Mouse (Mus musculus) cerebral cortex, adult 2 months (tissue): ENCODE data around the gene Wdr20rt.

ENCODE experiments used
- WGBS: fragments of 180-500 bp; shearing (Covaris S2); methylation state at CpG from one replicate; pipeline ENCODE4 v1.1.7; 2018; 5-methylcytosine and 5-hydroxymethylcytosine counted together

Wdr20rt gene

GRCm38 (mm10) chr12:65225467-65225945 is at the start of gene Wdr20rt:
TSS of gene Wdr20rt (plus strand) at chr12:65225517.
- 94% methylated on average over 22 of the region's 22 CpGs for WGBS

- 23% methylated on average over 3 of the region's 3 CpGs for WGBS
These were observed 38.0 kb upstream of the Wdr20rt start for GRCm38 (mm10) chr12:65187365-65187764.

DNA sequence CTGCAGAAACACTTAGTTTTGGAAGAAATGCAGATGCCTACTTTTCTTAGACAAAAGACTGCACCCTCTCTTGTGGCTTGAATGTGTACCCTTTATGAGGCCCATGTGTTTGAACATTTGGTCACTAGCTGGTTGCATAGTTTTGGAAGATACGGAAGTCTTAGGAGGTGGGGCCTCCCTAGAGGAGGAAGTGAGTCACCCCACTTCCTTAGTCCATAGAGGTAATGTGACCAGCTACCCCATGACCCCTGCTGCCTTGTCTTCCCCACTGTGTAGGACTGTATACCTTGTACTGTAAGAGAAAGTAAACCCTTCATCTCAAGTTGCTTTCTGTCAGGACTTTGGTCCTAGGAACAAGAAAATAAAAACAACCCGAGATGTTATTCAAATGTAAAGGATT is 36.1 kb upstream of the Wdr20rt start:
- 84% methylated on average over 2 of the region's 2 CpGs for WGBS

- 28% methylated on average over 5 of the region's 5 CpGs for WGBS
These were observed 31.2 kb upstream of the Wdr20rt start for GRCm38 (mm10) chr12:65194003-65194530.

DNA sequence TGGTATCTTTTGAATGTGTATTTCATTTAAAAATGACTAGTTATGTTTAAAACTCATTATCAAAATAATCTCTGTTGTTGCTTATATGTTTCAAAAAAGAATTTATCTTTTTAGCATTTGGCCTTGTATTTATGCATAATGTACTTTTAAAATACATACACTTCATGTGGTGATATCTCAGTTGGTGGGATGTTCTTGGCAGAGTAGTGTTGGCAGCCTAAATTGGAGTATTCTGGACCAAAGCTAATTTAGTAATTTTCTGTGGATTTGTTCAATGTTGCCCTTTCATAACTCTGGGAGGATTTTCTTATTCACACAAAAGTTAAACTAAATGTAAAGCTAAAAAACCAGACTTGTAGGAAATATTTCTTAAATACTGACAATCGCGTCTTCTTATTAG is 23.5 kb upstream of the Wdr20rt start:
- 85% methylated on average over 2 of the region's 2 CpGs for WGBS

- 71% methylated on average over 1 of the region's 1 CpGs for WGBS
These were observed 18.9 kb upstream of the Wdr20rt start for GRCm38 (mm10) chr12:65206431-65206830.

DNA sequence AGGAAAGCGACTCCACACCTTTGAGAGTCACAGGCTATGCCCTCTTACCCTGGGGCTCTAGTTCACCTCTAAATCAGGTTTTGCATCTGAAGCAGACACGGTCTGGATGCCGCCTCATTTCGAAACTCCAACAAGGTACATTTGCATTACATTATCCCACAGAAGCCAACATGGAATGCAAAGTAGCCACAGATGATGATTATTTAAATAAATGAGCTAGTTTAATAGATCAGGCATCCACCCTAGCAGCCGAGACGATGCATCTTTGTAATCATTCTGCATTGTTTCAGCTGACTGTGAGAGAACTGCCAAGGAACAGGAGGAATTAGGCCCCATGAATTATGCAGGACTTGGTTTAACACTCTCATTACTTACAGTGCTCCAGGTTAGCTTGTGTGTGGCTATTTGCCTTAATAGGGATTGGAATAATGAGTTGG is 8.9 kb upstream of the Wdr20rt start:
- 56% methylated on average over 6 of the region's 6 CpGs for WGBS

DNA sequence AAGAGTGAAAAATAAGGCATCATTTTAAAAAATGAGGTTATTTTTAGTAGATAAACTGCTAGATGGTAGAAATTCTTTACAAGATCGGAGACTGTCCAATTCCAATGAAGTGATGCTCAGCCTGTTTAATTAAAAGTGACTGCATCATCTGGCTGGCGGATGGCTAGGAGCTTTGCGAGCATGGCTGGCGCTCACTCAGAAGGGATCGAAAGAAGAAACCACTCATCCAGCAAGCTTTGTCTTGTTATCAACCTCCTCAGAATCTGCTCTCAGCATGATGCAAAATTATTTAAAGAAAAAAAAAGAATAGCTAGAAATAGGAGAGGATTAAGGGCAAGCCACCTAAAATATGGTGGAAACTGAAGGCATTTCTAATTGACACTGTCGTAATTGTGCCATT is 3.3 kb downstream of the Wdr20rt start:
- WGBS, result 55% methylated on average over 6 of the region's 6 CpGs

DNA sequence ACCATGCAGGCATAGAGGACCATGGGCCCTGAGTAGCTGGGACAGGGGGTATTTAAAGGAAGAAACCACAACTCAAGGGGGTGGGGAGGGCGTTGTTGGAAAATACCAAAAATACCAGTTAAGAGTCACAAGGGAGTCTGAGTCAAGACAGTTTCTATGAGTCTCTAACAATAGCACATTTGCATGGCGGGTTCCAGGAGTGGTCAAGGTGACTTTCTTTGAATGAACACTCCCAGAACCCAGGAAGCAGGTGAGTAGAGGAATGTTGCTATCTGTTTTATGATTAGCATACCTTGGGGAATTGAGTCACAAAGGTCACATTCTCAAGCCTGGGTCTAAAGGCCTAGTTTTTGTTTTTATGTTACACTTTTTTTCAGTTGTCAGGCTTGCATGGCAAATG is 7.5 kb downstream of the Wdr20rt start:
- WGBS, result 87% methylated on average over 2 of the region's 2 CpGs

GRCm38 (mm10) chr12:65250116-65250738 is 24.9 kb downstream of the Wdr20rt start:
- WGBS, result 89% methylated on average over 10 of the region's 10 CpGs

DNA sequence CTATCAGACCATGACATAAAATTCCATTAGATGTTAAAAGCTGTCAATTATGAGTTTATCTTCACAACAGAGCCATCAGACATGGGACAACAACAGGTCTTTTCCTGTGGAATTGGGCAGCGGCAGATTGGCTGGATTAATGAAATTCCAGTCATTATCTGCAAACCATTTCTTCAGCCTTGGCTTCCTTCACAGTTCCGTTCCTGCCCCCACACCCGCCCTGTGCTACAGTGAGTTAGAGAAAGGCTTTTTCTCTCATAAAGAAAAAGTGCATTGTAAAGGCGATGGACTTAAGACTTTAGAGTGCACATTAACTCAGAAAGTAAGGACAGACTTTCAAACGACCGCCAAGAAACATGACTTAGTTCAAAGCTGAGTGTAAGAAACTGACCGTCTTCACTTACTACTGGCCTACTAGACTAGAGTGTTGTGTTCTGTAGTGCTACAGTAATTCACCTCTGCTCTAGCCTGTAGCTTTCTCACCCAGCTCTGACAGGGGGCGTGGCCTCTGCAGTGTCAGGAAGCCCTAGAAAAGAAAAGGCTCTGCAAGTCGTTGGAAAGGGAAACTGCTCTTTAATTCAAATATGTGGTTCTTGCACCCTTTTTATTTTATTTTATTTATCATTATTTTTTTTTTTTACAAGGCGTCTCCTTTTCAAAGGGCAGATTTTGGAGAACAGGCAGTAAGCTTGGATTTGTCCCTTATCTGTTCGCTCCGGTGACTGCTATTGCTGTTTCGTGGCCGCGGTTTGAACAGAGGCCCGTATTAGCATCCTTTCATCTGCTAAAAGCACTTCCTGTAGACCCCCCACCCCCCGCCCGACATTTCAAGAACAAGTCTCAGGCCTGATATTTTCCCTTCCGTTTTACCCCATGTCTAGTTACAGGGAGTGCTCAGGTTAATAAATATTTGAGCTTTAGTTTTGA is 33.2 kb downstream of the Wdr20rt start:
- WGBS, result 23% methylated on average over 19 of the region's 19 CpGs

- 33% methylated on average over 13 of the region's 13 CpGs for WGBS
These were observed 34.1 kb downstream of the Wdr20rt start for GRCm38 (mm10) chr12:65259139-65260111.

- 63% methylated on average over 5 of the region's 5 CpGs for WGBS
These were observed 43.1 kb downstream of the Wdr20rt start for GRCm38 (mm10) chr12:65268311-65268984.

- WGBS, result 82% methylated on average over 5 of the region's 5 CpGs
These were observed 44.1 kb downstream of the Wdr20rt start for GRCm38 (mm10) chr12:65269406-65269805.

DNA sequence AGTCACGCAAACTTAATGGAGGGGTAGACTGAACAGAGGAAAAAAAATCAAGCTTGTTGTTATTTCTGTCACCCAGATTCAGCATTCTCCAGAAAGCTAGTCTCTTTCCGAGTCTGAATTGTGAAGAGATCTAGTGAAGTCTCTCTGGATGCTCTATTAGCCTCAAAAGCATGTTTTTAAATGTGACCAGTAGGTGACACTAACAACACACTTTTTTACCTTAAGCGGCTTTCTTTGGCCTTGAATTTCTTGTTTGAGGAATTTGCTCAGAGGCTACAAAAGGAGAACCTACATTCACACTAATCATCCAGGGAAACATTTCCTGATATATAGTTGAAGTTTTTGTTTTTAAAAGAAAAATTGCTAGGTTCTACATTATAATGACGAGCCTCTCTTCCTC is 48.5 kb downstream of the Wdr20rt start:
- WGBS, result 46% methylated on average over 4 of the region's 4 CpGs
